Mouse (Mus musculus) hindbrain, embryonic 13.5 days (tissue): Measurements from ENCODE around the gene Rai1. TPM values are rescaled to one million over a fixed set of nuclear protein-coding genes. Genes with fewer than 3 reads are reported as not detected.

Experiments used
- ATAC-seq: fragments of 200-750 bp; cut with Nextera tagmentation; 2 replicates; pipeline ENCODE4 v1.8.0; 2017; ENCODE audit warnings: moderate TSS enrichment; ENCODE audit not compliant: low FRiP score
- H3K27ac ChIP-seq: fragments of 300-500 bp; sonication (generic); 2 replicates; pipeline ENCODE4 v1.5.1; 2015; ENCODE audit warnings: inconsistent platforms, mild to moderate bottlenecking, moderate library complexity
- H3K27me3 ChIP-seq: fragments of 300-500 bp; sonication (generic); 2 replicates; pipeline ENCODE4 v1.6.1; 2015; ENCODE audit warnings: mild to moderate bottlenecking, inconsistent platforms
- H3K36me3 ChIP-seq: fragments of 300-500 bp; sonication (generic); 2 replicates; pipeline ENCODE4 v1.6.1; 2015; ENCODE audit warnings: mild to moderate bottlenecking, inconsistent platforms
- H3K4me1 ChIP-seq: fragments of 300-500 bp; sonication (generic); replicated peaks from 2 replicates; pipeline ENCODE4 v1.6.1; 2015; ENCODE audit warnings: inconsistent platforms
- H3K4me2 ChIP-seq: fragments of 300-500 bp; sonication (generic); 2 replicates; pipeline ENCODE4 v1.6.1; 2015; ENCODE audit warnings: inconsistent platforms, mild to moderate bottlenecking, moderate library complexity
- H3K4me3 ChIP-seq: fragments of 300-500 bp; sonication (generic); 2 replicates; pipeline ENCODE4 v1.5.1; 2015; ENCODE audit warnings: mild to moderate bottlenecking, inconsistent platforms
- H3K9ac ChIP-seq: fragments of 300-500 bp; sonication (generic); 2 replicates; pipeline ENCODE4 v1.6.1; 2015; ENCODE audit warnings: mild to moderate bottlenecking, inconsistent platforms
- H3K9me3 ChIP-seq: fragments of 300-500 bp; sonication (generic); 2 replicates; pipeline ENCODE4 v1.6.1; 2016; ENCODE audit warnings: inconsistent platforms
- WGBS: fragments of 180-500 bp; shearing (Covaris S2); methylation state at CpG from one replicate; pipeline ENCODE4 v1.1.7; 2015; 5-methylcytosine and 5-hydroxymethylcytosine counted together
- polyA plus RNA-seq: library from polyadenylated mRNA; unstranded; fragments of >200 nt; fragmentation: Nextera tagmentation; extraction: Ambion mirVana; gene quantifications from 2 replicates; pipeline ENCODE4 v1.2.1, GENCODE M21; 2015

The Rai1 gene
- polyA plus RNA-seq, 1 experiment from 2014 or later: 32.6 TPM

- no peak overlapping the region for H3K9ac ChIP-seq
- H3K36me3 ChIP-seq: no peaks in the 10 kb centered on the region
- no peak for ATAC-seq
- 85% methylated on average over 4 of the region's 4 CpGs for WGBS
- peaks cover 7% of the 10 kb centered on the region for H3K4me1 ChIP-seq
- H3K4me2 ChIP-seq: no peak overlapping the region
- H3K9me3 ChIP-seq: no peaks in the 10 kb centered on the region
- no peaks in the 10 kb centered on the region for H3K27me3 ChIP-seq
- H3K4me3 ChIP-seq: no peak overlapping the region
- H3K27ac ChIP-seq: no peak overlapping the region
Measured at GRCm38 (mm10) chr11:60100827-60101555, 3.8 kb upstream of the Rai1 start.

- no peak for ATAC-seq
- Histone ChIP-seq H3K9ac (no peak overlapping the region), H3K4me3 (no peak overlapping the region), H3K27ac (no peak overlapping the region), H3K36me3 (no peaks in the 10 kb centered on the region), H3K4me1 (peaks cover 11% of the 10 kb centered on the region), H3K27me3 (no peaks in the 10 kb centered on the region), H3K9me3 (no peaks in the 10 kb centered on the region), H3K4me2 (no peak overlapping the region)
- 85% methylated on average over 4 of the region's 4 CpGs for WGBS
Measured at GRCm38 (mm10) chr11:60101986-60102385, 2.8 kb upstream of the Rai1 start.

- Histone ChIP-seq H3K9ac (no peak overlapping the region), H3K4me2 (no peak overlapping the region), H3K4me1 (peaks cover 18% of the 10 kb centered on the region), H3K27me3 (no peaks in the 10 kb centered on the region), H3K9me3 (no peaks in the 10 kb centered on the region), H3K4me3 (no peak overlapping the region), H3K36me3 (no peaks in the 10 kb centered on the region), H3K27ac (no peak overlapping the region)
- WGBS: 82% methylated on average over 6 of the region's 6 CpGs
- no peak for ATAC-seq
Measured at GRCm38 (mm10) chr11:60102664-60103063, 2.1 kb upstream of the Rai1 start.

GRCm38 (mm10) chr11:60103567-60103966 lies 1.2 kb upstream of the Rai1 start:
- Histone ChIP-seq H3K27me3 (no peaks in the 10 kb centered on the region), H3K4me3 (no peak overlapping the region), H3K4me1 (peaks cover 27% of the 10 kb centered on the region), H3K27ac (no peak overlapping the region), H3K4me2 (no peak overlapping the region), H3K9ac (no peak overlapping the region), H3K9me3 (no peaks in the 10 kb centered on the region), H3K36me3 (no peaks in the 10 kb centered on the region)
- WGBS: 90% methylated on average over 7 of the region's 7 CpGs
- no peak for ATAC-seq

- Histone ChIP-seq H3K4me3 (peak overlapping the region; percentile 98), H3K9me3 (no peaks in the 10 kb centered on the region), H3K27me3 (no peaks in the 10 kb centered on the region), H3K27ac (peak overlapping the region; percentile 98), H3K36me3 (no peaks in the 10 kb centered on the region), H3K4me2 (peak overlapping the region; percentile 89), H3K9ac (peak overlapping the region; percentile 100), H3K4me1 (peaks cover 47% of the 10 kb centered on the region)
- peak; percentile 57 for ATAC-seq
- WGBS: under 1% methylated on average over 75 of the region's 88 CpGs
Measured at GRCm38 (mm10) chr11:60105593-60106542, 1.1 kb downstream of the Rai1 start.

GRCm38 (mm10) chr11:60106543-60107110 lies 1.8 kb downstream of the Rai1 start:
- no peaks in the 10 kb centered on the region for H3K9me3 ChIP-seq
- peaks cover 54% of the 10 kb centered on the region for H3K4me1 ChIP-seq
- peak overlapping the region; percentile 98 for H3K27ac ChIP-seq
- peak overlapping the region; percentile 98 for H3K4me3 ChIP-seq
- H3K9ac ChIP-seq: peak overlapping the region; percentile 100
- peak; percentile 46 for ATAC-seq
- no peaks in the 10 kb centered on the region for H3K27me3 ChIP-seq
- WGBS: under 1% methylated on average over 14 of the region's 14 CpGs
- peak overlapping the region; percentile 89 for H3K4me2 ChIP-seq
- no peaks in the 10 kb centered on the region for H3K36me3 ChIP-seq

- H3K9me3 ChIP-seq: no peaks in the 10 kb centered on the region
- WGBS: 77% methylated on average over 3 of the region's 3 CpGs
- peak overlapping the region; percentile 100 for H3K9ac ChIP-seq
- H3K27me3 ChIP-seq: no peaks in the 10 kb centered on the region
- no peak overlapping the region for H3K4me3 ChIP-seq
- peak overlapping the region; percentile 98 for H3K27ac ChIP-seq
- peaks cover 62% of the 10 kb centered on the region for H3K4me1 ChIP-seq
- no peaks in the 10 kb centered on the region for H3K36me3 ChIP-seq
- peak overlapping the region; percentile 89 for H3K4me2 ChIP-seq
- no peak for ATAC-seq
Measured at GRCm38 (mm10) chr11:60107449-60107848, 2.6 kb downstream of the Rai1 start.

GRCm38 (mm10) chr11:60108631-60109172 lies 3.9 kb downstream of the Rai1 start:
- Histone ChIP-seq H3K27ac (peak overlapping the region; percentile 98; the same call in 1 of the 2 replicates), H3K9ac (peak overlapping the region; percentile 31), H3K4me1 (peaks cover 74% of the 10 kb centered on the region), H3K36me3 (no peaks in the 10 kb centered on the region), H3K27me3 (no peaks in the 10 kb centered on the region), H3K4me3 (no peak overlapping the region), H3K9me3 (no peaks in the 10 kb centered on the region), H3K4me2 (peak overlapping the region; percentile 89; the same call in 1 of the 2 replicates)
- WGBS: 46% methylated on average over 5 of the region's 5 CpGs
- no peak for ATAC-seq

- no peak overlapping the region for H3K9ac ChIP-seq
- no peaks in the 10 kb centered on the region for H3K36me3 ChIP-seq
- no peak overlapping the region for H3K4me3 ChIP-seq
- H3K27me3 ChIP-seq: no peaks in the 10 kb centered on the region
- no peak overlapping the region for H3K27ac ChIP-seq
- 77% methylated on average over 5 of the region's 5 CpGs for WGBS
- H3K9me3 ChIP-seq: no peaks in the 10 kb centered on the region
- peaks cover 84% of the 10 kb centered on the region for H3K4me1 ChIP-seq
- ATAC-seq: no peak
- H3K4me2 ChIP-seq: no peak overlapping the region
Measured at GRCm38 (mm10) chr11:60110386-60110785, 5.6 kb downstream of the Rai1 start.

GRCm38 (mm10) chr11:60111576-60111975 lies 6.8 kb downstream of the Rai1 start:
- ATAC-seq: no peak
- H3K27ac ChIP-seq: no peak overlapping the region

GRCm38 (mm10) chr11:60113624-60114023 lies 8.8 kb downstream of the Rai1 start:
- no peak for ATAC-seq
- peak overlapping the region; percentile 79 for H3K4me2 ChIP-seq
- H3K27ac ChIP-seq: peak overlapping the region; percentile 96
- peaks cover 75% of the 10 kb centered on the region for H3K4me1 ChIP-seq
- peak overlapping the region; percentile 80 for H3K9ac ChIP-seq
- no peaks in the 10 kb centered on the region for H3K36me3 ChIP-seq
- no peaks in the 10 kb centered on the region for H3K27me3 ChIP-seq
- H3K9me3 ChIP-seq: no peaks in the 10 kb centered on the region
- 0% methylated on average over 4 of the region's 4 CpGs for WGBS
- H3K4me3 ChIP-seq: peak overlapping the region; percentile 50

More at GRCm38 (mm10) chr11:60111576-60111975, 6.8 kb downstream of the Rai1 start:
- no peak overlapping the region for H3K4me2 ChIP-seq
- H3K4me3 ChIP-seq: no peak overlapping the region
- H3K36me3 ChIP-seq: no peaks in the 10 kb centered on the region
- H3K4me1 ChIP-seq: peaks cover 91% of the 10 kb centered on the region
- H3K9me3 ChIP-seq: no peaks in the 10 kb centered on the region
- 97% methylated on average over 2 of the region's 2 CpGs for WGBS
- H3K27me3 ChIP-seq: no peaks in the 10 kb centered on the region
- no peak overlapping the region for H3K9ac ChIP-seq
